Mouse (Mus musculus) limb, embryonic 15.5 days (tissue): Measurements from ENCODE around the gene Efnb2. TPM values are rescaled to one million over a fixed set of nuclear protein-coding genes. Genes with fewer than 3 reads are reported as not detected.
A peak's percentile ranks its signal among the peaks of the same experiment; 100 is the strongest.

ENCODE experiments used
- ATAC-seq: fragments of 200-750 bp; cut with Nextera tagmentation; 2 replicates; pipeline ENCODE4 v1.8.0; 2017; ENCODE audit warnings: low read depth, moderate TSS enrichment; ENCODE audit not compliant: insufficient number of reproducible peaks, low FRiP score, low TSS enrichment
- H3K27ac ChIP-seq: fragments of 300-500 bp; sonication (generic); 2 replicates; pipeline ENCODE4 v1.5.1; 2015; ENCODE audit warnings: moderate library complexity, mild to moderate bottlenecking, inconsistent platforms
- H3K27me3 ChIP-seq: fragments of 300-500 bp; sonication (generic); 2 replicates; pipeline ENCODE4 v1.6.1; 2015; ENCODE audit warnings: inconsistent platforms
- H3K36me3 ChIP-seq: fragments of 300-500 bp; sonication (generic); 2 replicates; pipeline ENCODE4 v1.6.1; 2015; ENCODE audit warnings: inconsistent platforms
- H3K4me1 ChIP-seq: fragments of 300-500 bp; sonication (generic); 2 replicates; pipeline ENCODE4 v1.6.1; 2015; ENCODE audit warnings: inconsistent platforms
- H3K4me2 ChIP-seq: fragments of 300-500 bp; sonication (generic); 2 replicates; pipeline ENCODE4 v1.6.1; 2015; ENCODE audit warnings: mild to moderate bottlenecking, inconsistent platforms
- H3K4me3 ChIP-seq: fragments of 300-500 bp; sonication (generic); 2 replicates; pipeline ENCODE4 v1.5.1; 2015; ENCODE audit warnings: mild to moderate bottlenecking, inconsistent platforms
- H3K9ac ChIP-seq: fragments of 300-500 bp; sonication (generic); 2 replicates; pipeline ENCODE4 v1.6.1; 2015; ENCODE audit warnings: inconsistent platforms
- H3K9me3 ChIP-seq: fragments of 300-500 bp; sonication (generic); 2 replicates; pipeline ENCODE4 v1.6.1; 2016; ENCODE audit warnings: inconsistent platforms
- WGBS: fragments of 180-500 bp; shearing (Covaris S2); methylation state at CpG from one replicate; pipeline ENCODE4 v1.1.7; 2015; 5-methylcytosine and 5-hydroxymethylcytosine counted together
- polyA plus RNA-seq: library from polyadenylated mRNA; unstranded; fragments of >200 nt; fragmentation: Nextera tagmentation; extraction: Ambion mirVana; gene quantifications from 2 replicates; pipeline ENCODE4 v1.2.1, GENCODE M21; 2015

Gene Efnb2
- polyA plus RNA-seq, 1 experiment from 2014 or later: 29.9 TPM

- H3K4me2 ChIP-seq: no peak overlapping the region
- peaks cover 58% of the 10 kb centered on the region for H3K36me3 ChIP-seq
- no peak for ATAC-seq
- no peak overlapping the region for H3K9ac ChIP-seq
- H3K27ac ChIP-seq: no peak overlapping the region
- H3K4me1 ChIP-seq: no peaks in the 10 kb centered on the region
- no peak overlapping the region for H3K4me3 ChIP-seq
- 80% methylated on average over 5 of the region's 5 CpGs for WGBS
- no peaks in the 10 kb centered on the region for H3K27me3 ChIP-seq
- no peaks in the 10 kb centered on the region for H3K9me3 ChIP-seq
Observed at GRCm38 (mm10) chr8:8674864-8675263, 13.8 kb upstream of the Efnb2 start.

GRCm38 (mm10) chr8:8661759-8662138 is 707 bp upstream of the Efnb2 start:
- Histone ChIP-seq H3K36me3 (peaks cover 10% of the 10 kb centered on the region; the same call in 1 of the 2 replicates), H3K9ac (peak overlapping the region; percentile 52), H3K4me3 (peak overlapping the region; percentile 92), H3K27ac (peak overlapping the region; percentile 89), H3K4me1 (peaks cover 7% of the 10 kb centered on the region), H3K4me2 (peak overlapping the region; percentile 78), H3K9me3 (no peaks in the 10 kb centered on the region), H3K27me3 (no peaks in the 10 kb centered on the region)
- peak; percentile 13; the same call in 1 of the 2 replicates for ATAC-seq
- under 1% methylated on average over 23 of the region's 23 CpGs for WGBS

- peak overlapping the region; percentile 93 for H3K9ac ChIP-seq
- peak overlapping the region; percentile 78 for H3K4me2 ChIP-seq
- no peaks in the 10 kb centered on the region for H3K27me3 ChIP-seq
- under 1% methylated on average over 88 of the region's 88 CpGs for WGBS
- ATAC-seq: peak; percentile 17
- peaks cover 15% of the 10 kb centered on the region for H3K4me1 ChIP-seq
- no peaks in the 10 kb centered on the region for H3K9me3 ChIP-seq
- peak overlapping the region; percentile 89 for H3K27ac ChIP-seq
- H3K36me3 ChIP-seq: 0 out of 2 replicates have a peak, but pooled peaks cover 6% of the 10 kb centered on the region
- H3K4me3 ChIP-seq: peak overlapping the region; percentile 92
Observed at GRCm38 (mm10) chr8:8660307-8661098, 539 bp downstream of the Efnb2 start.

GRCm38 (mm10) chr8:8659503-8660306 is 1.3 kb downstream of the Efnb2 start:
- peaks cover 22% of the 10 kb centered on the region for H3K4me1 ChIP-seq
- H3K27ac ChIP-seq: peak overlapping the region; percentile 89
- H3K9ac ChIP-seq: peak overlapping the region; percentile 93
- H3K27me3 ChIP-seq: no peaks in the 10 kb centered on the region
- 0 out of 2 replicates have a peak, but pooled peaks cover 6% of the 10 kb centered on the region for H3K36me3 ChIP-seq
- H3K9me3 ChIP-seq: no peaks in the 10 kb centered on the region
- WGBS: under 1% methylated on average over 53 of the region's 53 CpGs
- H3K4me3 ChIP-seq: peak overlapping the region; percentile 92
- ATAC-seq: no peak
- peak overlapping the region; percentile 78 for H3K4me2 ChIP-seq

- H3K36me3 ChIP-seq: no peaks in the 10 kb centered on the region
- no peaks in the 10 kb centered on the region for H3K9me3 ChIP-seq
- H3K27ac ChIP-seq: peak overlapping the region; percentile 89
- peak; percentile 64; the same call in 1 of the 2 replicates for ATAC-seq
- H3K4me2 ChIP-seq: peak overlapping the region; percentile 78
- peak overlapping the region; percentile 92 for H3K4me3 ChIP-seq
- H3K4me1 ChIP-seq: peaks cover 31% of the 10 kb centered on the region
- peak overlapping the region; percentile 93 for H3K9ac ChIP-seq
- no peaks in the 10 kb centered on the region for H3K27me3 ChIP-seq
- WGBS: 2% methylated on average over 19 of the region's 19 CpGs
Observed at GRCm38 (mm10) chr8:8658426-8659224, 2.4 kb downstream of the Efnb2 start.

- ATAC-seq: no peak
- H3K4me3 ChIP-seq: peak overlapping the region; percentile 92
- H3K36me3 ChIP-seq: no peaks in the 10 kb centered on the region
- H3K4me2 ChIP-seq: peak overlapping the region; percentile 78
- peak overlapping the region; percentile 47 for H3K27ac ChIP-seq
- H3K27me3 ChIP-seq: no peaks in the 10 kb centered on the region
- H3K9ac ChIP-seq: peak overlapping the region; percentile 31; the same call in 1 of the 2 replicates
- H3K4me1 ChIP-seq: peaks cover 39% of the 10 kb centered on the region
- WGBS: 42% methylated on average over 5 of the region's 5 CpGs
- no peaks in the 10 kb centered on the region for H3K9me3 ChIP-seq
Observed at GRCm38 (mm10) chr8:8657692-8658355, 3.2 kb downstream of the Efnb2 start.

- WGBS: 32% methylated on average over 14 of the region's 14 CpGs
- Histone ChIP-seq H3K4me1 (peaks cover 47% of the 10 kb centered on the region), H3K36me3 (no peaks in the 10 kb centered on the region), H3K4me3 (peak overlapping the region; percentile 92), H3K4me2 (peak overlapping the region; percentile 78), H3K9ac (0 out of 2 replicates have a peak overlapping the region, but pooled peaks have one; percentile 7), H3K27me3 (no peaks in the 10 kb centered on the region), H3K27ac (peak overlapping the region; percentile 54), H3K9me3 (no peaks in the 10 kb centered on the region)
- no peak for ATAC-seq
Observed at GRCm38 (mm10) chr8:8656578-8657441, 4.2 kb downstream of the Efnb2 start.

GRCm38 (mm10) chr8:8655346-8656340 is 5.4 kb downstream of the Efnb2 start:
- Histone ChIP-seq H3K36me3 (no peaks in the 10 kb centered on the region), H3K4me3 (peak overlapping the region; percentile 92), H3K9me3 (no peaks in the 10 kb centered on the region), H3K9ac (no peak overlapping the region), H3K27me3 (no peaks in the 10 kb centered on the region), H3K27ac (no peak overlapping the region), H3K4me1 (peaks cover 57% of the 10 kb centered on the region), H3K4me2 (peak overlapping the region; percentile 78)
- WGBS: 43% methylated on average over 24 of the region's 24 CpGs
- no peak for ATAC-seq

- Histone ChIP-seq H3K9me3 (no peaks in the 10 kb centered on the region), H3K4me3 (no peak overlapping the region), H3K4me2 (0 out of 2 replicates have a peak overlapping the region, but pooled peaks have one; percentile 8), H3K4me1 (peaks cover 73% of the 10 kb centered on the region), H3K36me3 (0 out of 2 replicates have a peak, but pooled peaks cover 3% of the 10 kb centered on the region), H3K9ac (no peak overlapping the region), H3K27ac (0 out of 2 replicates have a peak overlapping the region, but pooled peaks have one; percentile 2), H3K27me3 (no peaks in the 10 kb centered on the region)
- WGBS: 49% methylated on average over 12 of the region's 12 CpGs
- ATAC-seq: no peak
Observed at GRCm38 (mm10) chr8:8653906-8654489, 7.0 kb downstream of the Efnb2 start.
